Mouse (Mus musculus) embryonic stem cell, embryonic (primary cell): ENCODE data around the gene Olfr1047.
"Not testable (repeated sequence)": the region's sequence is repeated elsewhere in the genome, so short reads cannot be mapped to it uniquely, and the experiment has no call there.

ENCODE experiments used
- CTCF ChIA-PET, 4 experiments: fragments of 300-600 bp in 2 of 4; fragments of 350-600 bp in 2 of 4; sonication (Branson Sonifier 250); formaldehyde crosslinking; loops; one replicate each; lab custom pipeline; 2022; ENCODE audit warnings: inconsistent platforms in 2 of 4; lab: Charles Lee
- POLR2A ChIA-PET, 4 experiments: fragments of 300-600 bp in 2 of 4; fragments of 350-600 bp in 2 of 4; sonication (Branson Sonifier 250); formaldehyde crosslinking; loops; one replicate each; lab custom pipeline; 2022; ENCODE audit warnings: antibody characterized with exemption in 4 of 4, inconsistent platforms in 1 of 4; lab: Charles Lee

The Olfr1047 gene

GRCm38 (mm10) chr2:86231301-86231700 lies at the start of gene Olfr1047:
TSS of gene Olfr1047 (minus strand) at chr2:86231401.
- ChIA-PET CTCF (no interaction called here), POLR2A (no interaction called here)

GRCm38 (mm10) chr2:86278988-86279387 lies 47.8 kb upstream of the Olfr1047 start, which contains the start of gene Olfr1051:
TSS of gene Olfr1051 (minus strand) at chr2:86279088.
- CTCF ChIA-PET, POLR2A ChIA-PET: not testable (repeated sequence)

DNA sequence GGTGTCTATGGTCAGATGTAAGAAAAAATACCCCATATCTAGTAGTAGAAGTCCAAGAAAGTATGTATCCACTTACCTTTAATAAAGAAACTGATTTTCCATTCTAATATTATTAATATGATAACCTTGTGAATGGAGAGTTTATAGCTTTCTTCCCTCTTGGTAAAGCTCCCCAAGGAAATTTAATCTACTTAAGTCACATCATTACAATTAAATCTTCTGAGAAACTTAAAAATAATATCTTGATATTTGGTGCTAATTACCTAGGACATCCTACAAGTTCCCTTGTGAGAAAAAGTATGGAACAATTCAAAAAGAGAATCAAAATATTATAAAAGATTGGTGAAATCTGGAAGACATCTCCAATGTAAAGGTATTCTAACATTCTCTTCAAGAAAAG lies 27.0 kb upstream of the Olfr1047 start, which contains the start of gene Olfr1049:
TSS of gene Olfr1049 (minus strand) at position 101 of the 400 bp plus-strand sequence.
- CTCF ChIA-PET, POLR2A ChIA-PET: not testable (repeated sequence)

GRCm38 (mm10) chr2:86240189-86240588 lies 9.0 kb upstream of the Olfr1047 start, which contains the start of gene Olfr1048:
TSS of gene Olfr1048 (minus strand) at chr2:86240289.
- POLR2A ChIA-PET, result no interaction called here
- CTCF ChIA-PET, result no interaction called here

- POLR2A ChIA-PET, result no interaction called here
- CTCF ChIA-PET, result no interaction called here
Observed at GRCm38 (mm10) chr2:86219214-86219613, 12.0 kb downstream of the Olfr1047 start, which contains the start of gene Olfr1046. TSS of gene Olfr1046 (minus strand) at chr2:86219314.

- ChIA-PET CTCF (no interaction called here), POLR2A (no interaction called here)
Observed at GRCm38 (mm10) chr2:86202909-86203308, 28.3 kb downstream of the Olfr1047 start, which contains the start of gene Olfr1045. TSS of gene Olfr1045 (minus strand) at chr2:86203009.

DNA sequence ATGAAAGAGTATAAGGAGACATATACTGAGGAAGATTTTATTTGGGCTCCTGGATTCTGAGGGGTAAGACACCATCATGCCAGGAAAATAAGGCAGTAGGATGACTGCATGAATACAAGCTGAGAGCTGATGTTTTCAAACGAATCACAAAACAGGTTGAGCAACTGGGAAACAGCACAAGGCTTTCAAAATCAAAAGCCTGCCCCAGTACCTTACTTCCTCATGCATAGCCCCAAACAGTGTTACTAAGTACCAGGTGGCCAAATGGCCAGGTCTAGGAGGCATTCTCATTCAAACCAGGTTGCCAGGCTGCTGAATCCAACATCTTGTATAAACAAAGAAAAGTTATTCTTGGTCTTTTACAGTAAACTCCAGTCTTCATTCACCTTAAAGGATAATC lies 35.3 kb downstream of the Olfr1047 start:
- ChIA-PET POLR2A (no interaction called here), CTCF (no interaction called here)

GRCm38 (mm10) chr2:86185583-86185982 lies 45.6 kb downstream of the Olfr1047 start, which contains the start of gene Olfr52:
TSS of gene Olfr52 (minus strand) at chr2:86185683.
- ChIA-PET CTCF (no interaction called here), POLR2A (interaction anchor here in 1 of 4 experiments (0.5 kb wide), 1 partner anchor 11 kb away, joined by 3 read pairs; no protein-coding TSS in a partner anchor)

GRCm38 (mm10) chr2:86179950-86180349 lies 51.3 kb downstream of the Olfr1047 start:
- ChIA-PET CTCF (no interaction called here), POLR2A (no interaction called here)

DNA sequence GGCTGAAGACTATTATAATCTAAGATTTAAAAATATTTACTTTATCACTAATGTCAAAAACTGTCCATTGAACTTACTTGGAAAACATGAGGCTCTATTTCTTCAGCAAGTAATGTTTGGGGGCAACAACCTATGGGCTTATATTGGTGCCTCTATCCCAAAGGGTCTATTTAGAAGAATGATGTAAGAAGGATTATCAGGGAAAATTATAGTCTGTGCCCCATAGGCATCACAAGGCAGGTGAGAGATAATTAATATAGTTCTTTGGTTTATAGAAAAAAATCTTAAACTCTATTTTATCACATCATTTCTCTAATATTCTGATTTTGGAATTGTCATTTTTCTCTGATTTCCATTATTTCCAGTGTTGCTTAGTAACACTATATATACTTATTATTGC lies 53.5 kb downstream of the Olfr1047 start, which contains the start of gene Olfr1044:
TSS of gene Olfr1044 (minus strand) at position 101 of the 400 bp plus-strand sequence.
- CTCF ChIA-PET, result no interaction called here
- POLR2A ChIA-PET, result no interaction called here
